Mouse (Mus musculus): ENCODE measurements at regions not wholly inside any gene's neighbourhood (a gene's known extent, or its start where the extent isn't known, plus 50 kb on each side); places are given as distances from the start of the nearest gene placed in this dataset.

GRCm38 (mm10) chr1:146960448-146960847, 465.9 kb downstream of the Brinp3 start:
- no peak for TF ChIP-seq USF2 (IDR thresholded peaks at IDR 0.05; ENCODE audit: borderline replicate concordance in 1 of 2, insufficient read depth in 1 of 2, low read depth in 1 of 2, low read length in 2 of 2)
- no peak for TF ChIP-seq MEF2A (IDR thresholded peaks at IDR 0.05; ENCODE audit: extremely low read depth, insufficient replicate concordance, low read depth, low read length, poor library complexity, severe bottlenecking)
- TF ChIP-seq GATA1 (IDR thresholded peaks at IDR 0.05; ENCODE audit: low read depth, low read length) = no peak
- TF ChIP-seq RCOR1 (IDR thresholded peaks at IDR 0.05; ENCODE audit: low read depth, low read length) = no peak
- TF ChIP-seq POLR2AphosphoS2 (IDR thresholded peaks at IDR 0.05; ENCODE audit: low read length) = no peak
- no peak for TF ChIP-seq CHD2 (IDR thresholded peaks at IDR 0.05; ENCODE audit: low read length)
- TF ChIP-seq ZMIZ1 (IDR thresholded peaks at IDR 0.05; ENCODE audit: low read depth, low read length) = no peak
- no peak for TF ChIP-seq TBP (IDR thresholded peaks at IDR 0.05; ENCODE audit: low read depth, low read length)
- TF ChIP-seq MAX (IDR thresholded peaks at IDR 0.05; ENCODE audit: low read length) = no peak
- no peak for TF ChIP-seq GABPA (IDR thresholded peaks at IDR 0.05; ENCODE audit: low read depth, low read length)
- TF ChIP-seq ZC3H11A (IDR thresholded peaks at IDR 0.05; ENCODE audit: low read depth, low read length) = no peak
- no peak for TF ChIP-seq ZNF384 (IDR thresholded peaks at IDR 0.05; ENCODE audit: low read depth, low read length)
- TF ChIP-seq MYB (IDR thresholded peaks at IDR 0.05; ENCODE audit: low read depth, low read length) = no peak
- TF ChIP-seq EP300 (IDR thresholded peaks at IDR 0.05; ENCODE audit: low read depth in 1 of 2, low read length in 2 of 2) = no peak
- no peak for TF ChIP-seq USF1 (IDR thresholded peaks at IDR 0.05; ENCODE audit: low read depth, low read length)
- no peaks in the 10 kb centered on the region for H3K9me3 ChIP-seq (replicated peaks; ENCODE audit: insufficient read depth, low read length)
- H3K4me1 ChIP-seq (ENCODE audit: control insufficient read depth in 1 of 2, insufficient read depth in 2 of 2, low read length in 2 of 2) = no peaks in the 10 kb centered on the region
- no peaks in the 10 kb centered on the region for H3K27me3 ChIP-seq (ENCODE audit: control insufficient read depth in 1 of 2, insufficient read depth in 2 of 2, low read length in 2 of 2)
- no peaks in the 10 kb centered on the region for H3K79me2 ChIP-seq (ENCODE audit: control insufficient read depth, insufficient read depth, low read length, poor library complexity)
- no peak overlapping the region for H3K4me3 ChIP-seq (ENCODE audit: control insufficient read depth in 1 of 2, insufficient read depth in 1 of 2, low read depth in 2 of 2, low read length in 2 of 2)
- no peak overlapping the region for H3K27ac ChIP-seq (ENCODE audit: control insufficient read depth, low read depth, low read length)
- no peak overlapping the region for H3K9ac ChIP-seq (ENCODE audit: control insufficient read depth, low read depth, low read length, poor library complexity, severe bottlenecking)
- DNase-seq (ENCODE audit: low read depth, low spot score) = no peak
- no peaks in the 10 kb centered on the region for H3K36me3 ChIP-seq (ENCODE audit: control insufficient read depth in 1 of 2, insufficient read depth in 2 of 2, low read length in 2 of 2)

DNA sequence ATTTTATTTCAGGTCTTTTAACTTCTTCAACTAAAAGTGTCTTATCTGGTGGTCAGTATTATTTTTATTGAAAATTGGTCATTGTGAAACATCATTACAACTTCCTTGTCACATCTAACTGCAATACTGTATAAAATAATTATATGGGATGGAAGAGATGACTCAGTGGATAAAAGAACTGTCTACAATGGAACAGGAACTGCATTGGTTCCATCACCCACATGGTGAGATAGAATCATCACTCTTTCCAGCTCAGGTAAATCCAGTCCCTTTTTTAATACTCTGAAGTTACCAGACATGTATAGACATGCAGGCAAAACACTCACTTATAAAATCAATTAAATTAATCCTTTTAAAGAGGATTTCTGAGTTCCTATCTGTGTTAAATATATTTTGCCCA, 473.0 kb downstream of the Brinp3 start:
- H3K4me1 ChIP-seq (ENCODE audit: control insufficient read depth in 1 of 2, insufficient read depth in 2 of 2, low read length in 2 of 2) = no peaks in the 10 kb centered on the region
- no peak for DNase-seq (ENCODE audit: low read depth, low spot score)
- TF ChIP-seq RAD21 (IDR thresholded peaks at IDR 0.05; ENCODE audit: low read depth, low read length) (no peak), ZKSCAN1 (IDR thresholded peaks at IDR 0.05; ENCODE audit: low read depth, low read length) (no peak)
- H3K9me3 ChIP-seq (replicated peaks; ENCODE audit: insufficient read depth, low read length) = no peaks in the 10 kb centered on the region
- no peak overlapping the region for H3K27ac ChIP-seq (ENCODE audit: control insufficient read depth, low read depth, low read length)
- no peaks in the 10 kb centered on the region for H3K79me2 ChIP-seq (ENCODE audit: control insufficient read depth, insufficient read depth, low read length, poor library complexity)
- no peak overlapping the region for H3K4me3 ChIP-seq (ENCODE audit: control insufficient read depth in 1 of 2, insufficient read depth in 1 of 2, low read depth in 2 of 2, low read length in 2 of 2)
- H3K36me3 ChIP-seq (ENCODE audit: control insufficient read depth in 1 of 2, insufficient read depth in 2 of 2, low read length in 2 of 2) = no peaks in the 10 kb centered on the region
- no peaks in the 10 kb centered on the region for H3K27me3 ChIP-seq (ENCODE audit: control insufficient read depth in 1 of 2, insufficient read depth in 2 of 2, low read length in 2 of 2)
- no peak overlapping the region for H3K9ac ChIP-seq (ENCODE audit: control insufficient read depth, low read depth, low read length, poor library complexity, severe bottlenecking)

Data from MEL (cell line).